Mouse (Mus musculus) gastrocnemius, postnatal 4 days (tissue): ENCODE results near the gene Hspe1. TPM values are rescaled to one million over a fixed set of nuclear protein-coding genes. Genes with fewer than 3 reads are reported as not detected.
A peak's percentile ranks its signal among the peaks of the same experiment; 100 is the strongest.
"Not testable (repeated sequence)": the region's sequence is repeated elsewhere in the genome, so short reads cannot be mapped to it uniquely, and the experiment has no call there.

Experiments used
- DNase-seq, 2 experiments: peaks; one replicate each; pipeline ENCODE4 v3.0.0; 2021 to 2022; ENCODE audit warnings: low spot score in 2 of 2, mixed read lengths in 2 of 2
- total RNA-seq, 2 experiments: library from RNA; stranded (reverse); gene quantifications; 2 replicates each; pipeline ENCODE4 v1.2.3; 2021

The Hspe1 gene
- total RNA-seq, 2 experiments from 2014 or later, result 106 to 109 TPM

GRCm38 (mm10) chr1:55082106-55082505, 5.8 kb upstream of the Hspe1 start:
- no peak for DNase-seq

- DNase-seq, result no peak
These were observed 2.1 kb upstream of the Hspe1 start for GRCm38 (mm10) chr1:55085781-55086366.

GRCm38 (mm10) chr1:55086868-55087400, 998 bp upstream of the Hspe1 start:
- peak in 1 of 2 experiments; percentile 15 for DNase-seq

DNA sequence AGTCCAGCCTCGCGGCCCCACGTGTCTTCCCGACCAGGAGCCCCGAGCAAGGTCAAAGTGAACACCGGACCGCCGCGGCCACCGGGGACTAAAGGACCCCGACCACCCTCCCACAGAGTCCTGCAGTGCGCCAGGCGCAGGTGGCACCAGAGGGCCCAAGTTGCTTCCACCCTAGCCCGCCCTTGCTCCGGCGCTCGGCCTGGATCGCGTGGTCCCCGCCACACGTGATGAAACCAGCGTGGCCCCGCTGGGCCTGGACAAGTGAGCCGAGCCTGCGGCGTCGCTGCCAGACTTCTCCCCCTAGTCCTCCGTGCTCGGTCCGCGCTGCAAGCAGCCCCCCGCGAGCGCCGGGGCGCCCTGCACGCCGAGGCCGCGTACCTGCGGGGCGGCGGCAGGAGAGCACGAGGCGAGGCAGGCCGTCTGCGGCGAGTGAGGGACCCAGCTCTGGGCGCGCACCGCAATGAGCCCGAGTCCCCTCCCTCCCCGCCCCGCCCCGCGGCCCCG, 479 bp upstream of the Hspe1 start:
- DNase-seq, result peak; percentile 50 to 81

GRCm38 (mm10) chr1:55088611-55089497, 922 bp downstream of the Hspe1 start:
- DNase-seq, result no peak

- no peak for DNase-seq
These were observed 1.6 kb downstream of the Hspe1 start for GRCm38 (mm10) chr1:55089498-55090064.

GRCm38 (mm10) chr1:55092056-55092455, 4.1 kb downstream of the Hspe1 start:
- DNase-seq, result no peak

DNA sequence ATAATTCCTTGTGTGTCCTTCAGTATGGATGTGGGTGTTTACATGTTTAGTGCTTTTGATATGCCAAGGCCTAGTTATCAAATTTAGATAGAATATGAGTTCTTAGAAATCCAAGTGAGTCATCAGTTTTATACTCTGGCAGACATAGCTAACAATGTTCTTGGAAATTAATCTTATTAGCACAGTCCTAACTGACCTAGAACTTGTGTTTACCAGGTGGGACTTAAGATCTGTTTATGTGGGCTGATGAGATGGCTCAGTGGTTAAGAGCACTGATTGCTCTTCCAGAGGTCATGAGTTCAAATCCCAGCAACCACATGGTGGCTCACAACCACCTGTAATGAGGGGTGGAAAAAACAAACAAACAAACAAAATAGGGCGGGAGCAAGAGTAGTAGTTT, 4.5 kb downstream of the Hspe1 start:
- no peak for DNase-seq

GRCm38 (mm10) chr1:55106919-55107585, 19.1 kb downstream of the Hspe1 start:
- no peak for DNase-seq

DNA sequence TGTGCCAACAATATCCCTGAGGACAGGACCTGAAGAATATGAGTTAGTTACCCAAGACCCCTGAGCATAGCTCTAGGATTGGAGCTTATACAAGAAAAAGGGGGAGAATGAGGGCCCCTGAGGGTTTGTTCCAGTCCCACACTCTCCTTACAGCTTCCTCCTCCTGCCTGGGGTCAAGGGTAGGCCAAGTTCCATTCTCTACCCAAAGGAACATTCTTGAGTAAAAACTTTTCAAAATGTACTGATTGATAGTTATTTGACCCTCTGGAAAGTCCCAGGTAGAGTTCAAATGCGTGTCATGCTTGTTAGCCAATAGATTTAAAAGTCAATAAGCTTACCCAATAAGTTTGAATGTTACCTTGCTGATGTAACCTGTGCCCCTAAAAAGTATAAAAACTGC, 19.7 kb downstream of the Hspe1 start:
- no peak for DNase-seq

GRCm38 (mm10) chr1:55108473-55108872, 20.5 kb downstream of the Hspe1 start:
- DNase-seq, result no peak

GRCm38 (mm10) chr1:55109066-55109766, 21.3 kb downstream of the Hspe1 start:
- DNase-seq, result no peak

DNA sequence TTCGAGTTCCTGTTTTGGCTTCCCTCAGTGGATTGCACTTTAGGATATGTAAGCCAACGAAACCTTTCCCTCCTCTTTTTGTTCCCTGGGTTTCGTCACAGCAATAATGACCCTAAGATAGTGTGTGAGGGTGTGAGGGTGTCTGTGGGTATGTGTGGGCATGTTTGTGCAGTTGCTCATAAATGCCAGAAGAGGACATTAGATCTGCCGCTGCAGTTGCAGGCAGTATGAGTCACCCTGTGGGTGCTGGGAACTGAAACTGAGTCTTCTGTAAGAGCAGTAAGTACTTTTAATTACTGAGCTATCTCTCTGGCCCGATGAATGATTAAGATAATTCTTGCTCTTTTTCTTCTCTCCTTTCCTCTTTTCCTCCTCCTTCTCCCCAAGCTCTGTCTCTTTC, 35.1 kb downstream of the Hspe1 start:
- no peak for DNase-seq

DNA sequence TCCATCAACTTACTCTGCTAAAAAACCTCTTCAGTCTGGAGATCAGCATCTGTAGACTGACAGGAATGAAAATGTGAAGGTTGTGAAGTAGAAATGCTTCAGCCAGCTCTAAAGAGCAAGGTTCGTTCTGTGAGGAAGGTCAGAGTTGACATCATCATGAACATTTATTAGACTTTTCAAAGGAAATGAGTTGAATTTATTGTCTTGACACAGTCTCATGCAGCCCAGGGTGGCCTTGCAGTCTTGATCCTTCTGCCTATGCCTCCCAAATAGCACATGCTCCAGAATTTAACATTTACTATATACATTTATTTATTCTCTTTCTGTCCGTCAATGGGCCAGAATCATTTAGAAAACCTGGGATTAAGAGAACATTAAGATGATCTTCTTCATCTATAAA, 35.6 kb downstream of the Hspe1 start:
- no peak for DNase-seq

DNA sequence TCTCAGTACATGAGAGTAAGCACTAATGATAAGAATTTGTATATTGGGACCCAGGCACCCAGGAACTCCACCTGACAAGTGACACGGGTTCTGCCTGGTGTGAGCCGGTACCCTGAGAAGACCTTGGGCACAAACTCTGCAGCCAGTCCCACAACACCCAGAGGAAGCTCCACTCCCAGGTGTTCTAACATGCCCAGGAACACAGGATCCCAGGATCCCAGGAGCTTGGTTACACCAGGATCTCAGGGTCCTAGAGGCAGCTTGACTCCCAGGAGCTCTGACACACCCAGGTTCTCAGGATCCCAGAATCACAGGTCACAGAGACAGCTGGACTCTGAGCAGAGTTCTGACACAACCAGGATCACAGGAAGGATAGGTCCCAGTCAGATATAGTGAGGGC, 36.2 kb downstream of the Hspe1 start:
- not testable (repeated sequence) for DNase-seq

- no peak for DNase-seq
These were observed 41.8 kb downstream of the Hspe1 start for GRCm38 (mm10) chr1:55129716-55130115.

DNA sequence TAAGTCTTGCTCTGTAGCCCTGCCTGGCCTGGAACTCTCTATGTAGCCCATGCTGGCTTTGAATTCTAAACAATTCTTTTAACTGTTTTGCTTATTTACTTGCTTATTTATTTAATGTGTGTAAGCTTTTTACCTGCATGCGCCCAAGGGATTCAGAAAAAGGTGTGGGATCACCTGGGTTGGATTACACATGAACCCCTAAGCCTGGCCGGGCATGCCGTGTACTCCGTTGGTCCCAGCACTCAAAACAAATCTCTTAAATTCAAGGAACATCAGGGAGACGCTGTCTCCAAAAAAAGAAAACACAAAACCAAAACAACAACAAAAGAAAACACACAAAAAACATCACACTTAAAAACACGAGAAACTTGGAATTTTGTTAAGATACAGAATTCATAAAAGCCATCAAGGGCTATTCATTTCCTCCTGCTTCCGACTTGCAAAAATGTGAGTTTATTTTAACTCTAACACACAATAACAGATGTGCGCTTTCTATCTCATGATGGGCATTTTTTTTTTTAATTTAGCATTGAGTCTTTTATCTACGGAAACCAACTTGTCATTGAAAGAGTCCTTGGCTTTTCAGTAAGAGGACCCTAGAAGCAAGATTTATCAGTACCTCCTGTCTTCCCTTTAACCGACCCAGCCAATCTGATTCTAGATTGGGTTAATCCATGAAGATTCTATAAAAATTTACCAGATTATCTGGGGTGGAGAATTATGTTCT, 42.4 kb downstream of the Hspe1 start:
- no peak for DNase-seq

DNA sequence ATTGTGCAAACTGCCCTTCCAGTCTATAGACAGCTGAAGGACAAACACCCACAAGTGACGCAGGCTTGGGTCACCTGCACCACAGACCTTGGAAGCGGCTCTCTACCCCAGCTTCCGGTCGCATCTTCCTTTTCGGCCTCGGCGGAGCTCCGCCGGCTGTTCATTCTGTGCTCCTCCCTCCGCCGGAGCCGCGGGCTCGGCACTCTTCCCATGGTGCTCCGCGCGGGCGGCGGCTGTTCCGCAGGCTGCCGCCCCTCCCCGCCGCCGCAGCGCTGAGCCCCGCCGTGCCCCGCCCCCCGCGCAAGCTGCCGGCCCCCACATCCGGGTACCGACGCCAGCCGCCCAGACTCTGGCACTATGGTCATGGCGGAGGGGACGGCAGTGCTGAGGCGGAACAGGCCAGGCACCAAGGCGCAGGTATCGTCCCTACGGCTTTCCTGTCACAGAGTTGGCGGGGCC, 43.0 kb downstream of the Hspe1 start, which contains the start of gene Mob4:
Gene Mob4 (plus strand): TSS at position 289 of the 459 bp plus-strand sequence.
- peak; percentile 96 to 97 for DNase-seq

GRCm38 (mm10) chr1:55131424-55132014, 43.6 kb downstream of the Hspe1 start:
- no peak for DNase-seq
